Mouse (Mus musculus) right cerebral cortex, postnatal 10 days (tissue): ENCODE results near the gene Olfr1208.

ENCODE experiments used
- DNase-seq, 2 experiments: peaks; one replicate each; pipeline ENCODE4 v3.0.0; 2021; ENCODE audit warnings: low spot score in 2 of 2

The Olfr1208 gene

DNA sequence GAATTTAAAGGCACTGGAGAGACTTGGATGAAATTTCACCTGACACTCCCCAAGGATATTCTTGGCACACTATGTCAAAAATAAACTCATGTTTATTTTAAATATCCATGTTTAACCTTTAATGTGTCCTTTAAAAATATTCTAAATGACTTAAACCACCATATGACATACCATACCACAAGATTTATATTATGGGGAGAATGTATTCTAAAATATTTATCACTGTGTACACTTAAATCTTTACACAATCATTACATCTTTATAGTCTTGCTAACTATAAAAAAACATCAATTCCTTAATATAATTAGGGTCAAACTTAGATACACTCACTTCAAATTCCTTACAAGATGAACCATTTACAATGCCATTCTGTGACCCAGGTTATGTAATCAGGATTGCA is at the start of gene Olfr1208:
Gene Olfr1208, minus strand, starts transcription at position 101 of the 400 bp plus-strand sequence.
- DNase-seq = no peak

DNA sequence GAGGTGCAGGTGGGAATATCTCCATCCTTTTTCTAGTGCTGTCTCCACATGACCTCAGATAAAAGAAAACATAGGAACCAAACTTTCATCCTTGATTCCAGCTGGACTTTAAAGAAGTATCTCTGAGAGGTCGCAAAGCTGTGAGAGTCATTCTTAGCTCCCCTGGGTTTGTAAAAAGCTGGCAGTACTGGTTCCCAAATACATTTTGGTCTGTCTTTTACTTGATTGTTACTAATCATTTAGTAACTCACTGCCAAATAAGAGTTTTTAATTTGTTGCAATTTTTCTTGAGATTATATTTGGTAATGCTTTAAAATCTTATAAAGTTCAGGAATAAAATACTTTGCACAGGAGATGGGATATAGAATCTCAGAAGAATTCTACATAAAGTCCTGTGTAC is 35.9 kb upstream of the Olfr1208 start, which contains the start of gene Olfr1211:
Gene Olfr1211, minus strand, starts transcription at position 101 of the 400 bp plus-strand sequence.
- DNase-seq = no peak

DNA sequence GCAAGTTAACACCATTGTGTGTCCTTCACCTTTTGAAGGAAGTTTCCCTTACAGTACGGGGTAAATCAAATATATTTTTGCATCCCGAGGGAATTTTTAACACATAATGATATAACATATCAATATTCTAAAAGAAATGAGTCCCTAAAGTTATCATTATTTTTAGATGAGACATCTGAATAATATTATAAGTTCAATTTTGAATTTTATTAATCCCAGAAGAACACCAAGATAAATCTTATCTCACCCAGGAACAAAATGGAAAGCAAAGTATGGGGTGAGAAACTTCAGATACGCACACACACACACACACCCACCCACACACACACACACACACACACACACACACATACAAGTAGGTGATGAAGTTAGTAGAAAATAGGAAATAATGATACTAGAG is 12.9 kb upstream of the Olfr1208 start, which contains the start of gene Olfr1209:
Gene Olfr1209, minus strand, starts transcription at position 101 of the 400 bp plus-strand sequence.
- no peak for DNase-seq

DNA sequence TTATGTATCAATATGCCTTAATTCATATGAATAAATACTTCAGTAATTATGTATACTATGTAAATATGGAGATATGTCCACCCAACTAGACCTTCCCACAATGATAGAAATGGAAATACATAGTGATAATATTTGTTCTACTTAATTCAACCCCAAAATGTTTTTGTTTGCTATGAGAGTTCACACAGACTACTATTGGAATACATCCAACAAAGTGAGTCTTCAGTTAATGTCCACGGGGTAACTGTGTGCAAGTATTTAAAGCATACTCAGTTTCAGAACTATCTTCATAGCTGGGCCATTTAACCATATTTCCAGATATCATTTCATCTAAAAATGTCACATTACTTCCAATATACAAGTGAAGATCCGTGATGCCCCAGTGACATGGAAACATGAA is 39.2 kb downstream of the Olfr1208 start, which contains the start of gene Olfr1206:
Gene Olfr1206, plus strand, starts transcription at position 301 of the 400 bp plus-strand sequence.
- no peak for DNase-seq

DNA sequence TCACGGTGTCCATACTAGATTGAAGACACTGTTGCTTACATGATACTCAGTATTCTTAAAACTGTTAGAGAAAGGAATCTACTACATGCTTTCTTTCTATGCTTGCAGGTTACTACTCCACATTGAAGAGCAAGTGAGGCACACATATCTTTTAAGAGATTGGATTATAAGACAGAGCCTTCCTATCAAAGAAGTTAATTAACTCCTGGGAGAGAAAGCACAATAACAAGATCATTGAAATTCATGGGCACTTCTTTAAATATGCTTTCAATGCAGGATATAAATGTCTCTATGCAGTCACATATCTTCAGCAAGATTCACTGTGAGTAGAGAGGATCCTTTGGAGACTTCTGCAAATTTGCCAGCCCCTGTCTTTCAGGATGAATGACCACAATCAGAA is 53.1 kb downstream of the Olfr1208 start, which contains the start of gene Olfr1204:
Gene Olfr1204, plus strand, starts transcription at position 301 of the 400 bp plus-strand sequence.
- DNase-seq = no peak
